Mouse (Mus musculus) embryonic facial prominence, embryonic 13.5 days (tissue): ENCODE results near the gene Nme2. TPM values are rescaled to one million over a fixed set of nuclear protein-coding genes. Genes with fewer than 3 reads are reported as not detected.
A peak's percentile ranks its signal among the peaks of the same experiment; 100 is the strongest.

ENCODE experiments used
- ATAC-seq: fragments of 200-750 bp; cut with Nextera tagmentation; 2 replicates; pipeline ENCODE4 v1.8.0; 2017; ENCODE audit warnings: low read depth; ENCODE audit not compliant: insufficient number of reproducible peaks, insufficient read depth, low FRiP score, low TSS enrichment
- H3K27ac ChIP-seq: fragments of 300-500 bp; sonication (generic); 2 replicates; pipeline ENCODE4 v1.5.1; 2015; ENCODE audit warnings: moderate library complexity, mild to moderate bottlenecking, inconsistent platforms
- H3K27me3 ChIP-seq: fragments of 300-500 bp; sonication (generic); 2 replicates; pipeline ENCODE4 v1.6.1; 2015; ENCODE audit warnings: mild to moderate bottlenecking, inconsistent platforms
- H3K36me3 ChIP-seq: fragments of 300-500 bp; sonication (generic); 2 replicates; pipeline ENCODE4 v1.6.1; 2015; ENCODE audit warnings: mild to moderate bottlenecking, inconsistent platforms
- H3K4me1 ChIP-seq: fragments of 300-500 bp; sonication (generic); 2 replicates; pipeline ENCODE4 v1.6.1; 2015; ENCODE audit warnings: inconsistent platforms
- H3K4me2 ChIP-seq: fragments of 300-500 bp; sonication (generic); 2 replicates; pipeline ENCODE4 v1.6.1; 2015; ENCODE audit warnings: moderate library complexity, mild to moderate bottlenecking, inconsistent platforms
- H3K4me3 ChIP-seq: fragments of 300-500 bp; sonication (generic); 2 replicates; pipeline ENCODE4 v1.5.1; 2015; ENCODE audit warnings: mild to moderate bottlenecking, inconsistent platforms
- H3K9ac ChIP-seq: fragments of 300-500 bp; sonication (generic); 2 replicates; pipeline ENCODE4 v1.6.1; 2015; ENCODE audit warnings: mild to moderate bottlenecking, inconsistent platforms
- H3K9me3 ChIP-seq: fragments of 300-500 bp; sonication (generic); 2 replicates; pipeline ENCODE4 v1.6.1; 2016; ENCODE audit warnings: inconsistent platforms
- WGBS: fragments of 180-500 bp; shearing (Covaris S2); methylation state at CpG from one replicate; pipeline ENCODE4 v1.1.7; 2015; ENCODE audit warnings: mixed read lengths; 5-methylcytosine and 5-hydroxymethylcytosine counted together
- polyA plus RNA-seq: library from polyadenylated mRNA; unstranded; fragments of >200 nt; fragmentation: Nextera tagmentation; extraction: Ambion mirVana; gene quantifications from 2 replicates; pipeline ENCODE4 v1.2.1, GENCODE M21; 2015

Gene Nme2
- 303 and 337 TPM in 2 replicates for polyA plus RNA-seq

- Histone ChIP-seq H3K36me3 (peaks cover 64% of the 10 kb centered on the region), H3K4me3 (peak within 1 kb of the TSS; percentile 76), H3K27me3 (no peaks in the 10 kb centered on the region), H3K4me2 (peak within 1 kb of the TSS; percentile 92), H3K9ac (peak within 1 kb of the TSS; percentile 83), H3K9me3 (no peaks in the 10 kb centered on the region), H3K4me1 (peaks cover 33% of the 10 kb centered on the region), H3K27ac (peak within 1 kb of the TSS; percentile 92)
- no peak for ATAC-seq
- 4% methylated on average over 6 of the region's 6 CpGs for WGBS
Measured at GRCm38 (mm10) chr11:93956159-93956558, at the start of gene Nme2. Nme2 (minus strand) TSS chr11:93956259.

GRCm38 (mm10) chr11:94003346-94003745 is 47.3 kb upstream of the Nme2 start:
- Histone ChIP-seq H3K9me3 (no peaks in the 10 kb centered on the region), H3K4me3 (no peak overlapping the region), H3K27ac (no peak overlapping the region), H3K9ac (no peak overlapping the region), H3K36me3 (peaks cover 5% of the 10 kb centered on the region; the same call in 1 of the 2 replicates), H3K4me2 (no peak overlapping the region), H3K27me3 (no peaks in the 10 kb centered on the region), H3K4me1 (peaks cover 4% of the 10 kb centered on the region)
- no peak for ATAC-seq
- WGBS: 90% methylated on average over 2 of the region's 2 CpGs

- ATAC-seq: no peak
Measured at GRCm38 (mm10) chr11:93999276-93999675, 43.2 kb upstream of the Nme2 start.

GRCm38 (mm10) chr11:93997141-93997775 is 41.2 kb upstream of the Nme2 start:
- no peak for ATAC-seq
- no peak overlapping the region for H3K27ac ChIP-seq
- H3K4me1 ChIP-seq: peaks cover 24% of the 10 kb centered on the region
- H3K4me2 ChIP-seq: peak overlapping the region; percentile 82
- H3K36me3 ChIP-seq: no peaks in the 10 kb centered on the region
- H3K27me3 ChIP-seq: no peaks in the 10 kb centered on the region
- 30% methylated on average over 13 of the region's 13 CpGs for WGBS
- H3K4me3 ChIP-seq: peak overlapping the region; percentile 87
- H3K9me3 ChIP-seq: no peaks in the 10 kb centered on the region
- H3K9ac ChIP-seq: peak overlapping the region; percentile 91

More at GRCm38 (mm10) chr11:93999276-93999675, 43.2 kb upstream of the Nme2 start:
- Histone ChIP-seq H3K9ac (no peak overlapping the region; the same call in 1 of the 2 replicates), H3K36me3 (peaks cover 5% of the 10 kb centered on the region; the same call in 1 of the 2 replicates), H3K4me3 (no peak overlapping the region), H3K27ac (no peak overlapping the region), H3K27me3 (no peaks in the 10 kb centered on the region), H3K9me3 (no peaks in the 10 kb centered on the region), H3K4me1 (peaks cover 24% of the 10 kb centered on the region), H3K4me2 (no peak overlapping the region)

GRCm38 (mm10) chr11:93996306-93997140 is 40.5 kb upstream of the Nme2 start:
- Histone ChIP-seq H3K4me2 (peak overlapping the region; percentile 82), H3K4me1 (peaks cover 24% of the 10 kb centered on the region), H3K9me3 (no peaks in the 10 kb centered on the region), H3K27ac (peak overlapping the region; percentile 98), H3K4me3 (peak overlapping the region; percentile 87), H3K27me3 (no peaks in the 10 kb centered on the region), H3K9ac (peak overlapping the region; percentile 91), H3K36me3 (no peaks in the 10 kb centered on the region)
- ATAC-seq: peak; percentile 32; the same call in 1 of the 2 replicates
- WGBS: under 1% methylated on average over 58 of the region's 58 CpGs

GRCm38 (mm10) chr11:93995720-93996305 is 39.8 kb upstream of the Nme2 start, which contains the start of gene Spag9:
Spag9 (plus strand) TSS chr11:93996091.
- Histone ChIP-seq H3K9ac (peak within 1 kb of the TSS; percentile 91), H3K4me3 (peak within 1 kb of the TSS; percentile 87), H3K27me3 (no peaks in the 10 kb centered on the region), H3K27ac (peak within 1 kb of the TSS; percentile 98), H3K4me2 (peak within 1 kb of the TSS; percentile 82), H3K36me3 (no peaks in the 10 kb centered on the region), H3K4me1 (peaks cover 24% of the 10 kb centered on the region), H3K9me3 (no peaks in the 10 kb centered on the region)
- peak; percentile 89 for ATAC-seq
- WGBS: under 1% methylated on average over 62 of the region's 70 CpGs

- 5% methylated on average over 15 of the region's 15 CpGs for WGBS
Measured at GRCm38 (mm10) chr11:93995111-93995719, 39.2 kb upstream of the Nme2 start.

GRCm38 (mm10) chr11:93994531-93994930 is 38.5 kb upstream of the Nme2 start:
- H3K9me3 ChIP-seq: no peaks in the 10 kb centered on the region
- H3K36me3 ChIP-seq: no peaks in the 10 kb centered on the region
- 61% methylated on average over 5 of the region's 5 CpGs for WGBS
- H3K27me3 ChIP-seq: no peaks in the 10 kb centered on the region
- H3K4me1 ChIP-seq: peaks cover 24% of the 10 kb centered on the region
- no peak for ATAC-seq
- peak overlapping the region; percentile 98 for H3K27ac ChIP-seq
- H3K9ac ChIP-seq: peak overlapping the region; percentile 91
- peak overlapping the region; percentile 82 for H3K4me2 ChIP-seq
- H3K4me3 ChIP-seq: peak overlapping the region; percentile 87; the same call in 1 of the 2 replicates

More at GRCm38 (mm10) chr11:93995111-93995719, 39.2 kb upstream of the Nme2 start:
- Histone ChIP-seq H3K9ac (peak overlapping the region; percentile 91), H3K4me1 (peaks cover 24% of the 10 kb centered on the region), H3K9me3 (no peaks in the 10 kb centered on the region), H3K4me3 (peak overlapping the region; percentile 87), H3K36me3 (no peaks in the 10 kb centered on the region), H3K4me2 (peak overlapping the region; percentile 82), H3K27me3 (no peaks in the 10 kb centered on the region), H3K27ac (peak overlapping the region; percentile 98)
- ATAC-seq: no peak

GRCm38 (mm10) chr11:93988328-93989062 is 32.4 kb upstream of the Nme2 start:
- Histone ChIP-seq H3K4me1 (no peaks in the 10 kb centered on the region), H3K9ac (no peak overlapping the region), H3K9me3 (no peaks in the 10 kb centered on the region), H3K27ac (peak overlapping the region; percentile 12), H3K27me3 (no peaks in the 10 kb centered on the region), H3K36me3 (no peaks in the 10 kb centered on the region), H3K4me3 (no peak overlapping the region), H3K4me2 (no peak overlapping the region)
- ATAC-seq: no peak
- 58% methylated on average over 12 of the region's 12 CpGs for WGBS

GRCm38 (mm10) chr11:93987625-93988327 is 31.7 kb upstream of the Nme2 start:
- WGBS: 73% methylated on average over 8 of the region's 8 CpGs
- Histone ChIP-seq H3K4me1 (no peaks in the 10 kb centered on the region), H3K9me3 (no peaks in the 10 kb centered on the region), H3K4me2 (no peak overlapping the region), H3K9ac (no peak overlapping the region), H3K4me3 (no peak overlapping the region), H3K27ac (peak overlapping the region; percentile 28; the same call in 1 of the 2 replicates), H3K36me3 (no peaks in the 10 kb centered on the region), H3K27me3 (no peaks in the 10 kb centered on the region)
- ATAC-seq: no peak
